Mouse (Mus musculus) MEL (cell line): ENCODE data around the gene Atp5e. TPM values are rescaled to one million over a fixed set of nuclear protein-coding genes. Genes with fewer than 3 reads are reported as not detected.
A peak's percentile ranks its signal among the peaks of the same experiment; 100 is the strongest.

Experiments used
- DNase-seq: peaks from one replicate; pipeline ENCODE4 v3.0.0; 2011; ENCODE audit warnings: low read depth, low spot score
- H3K27ac ChIP-seq: 2 replicates; pipeline ENCODE4 v1.5.1; 2012; ENCODE audit warnings: low read depth, mild to moderate bottlenecking, control low read depth, low read length, moderate library complexity; ENCODE audit not compliant: control insufficient read depth
- H3K27me3 ChIP-seq, 2 experiments: fragments of 150-350 bp in 1 of 2; sonication (generic) in 1 of 2; 2 replicates each; pipeline ENCODE4 v1.6.1; 2012; ENCODE audit warnings: low read length in 2 of 2, mild to moderate bottlenecking in 2 of 2, improper control_type of control experiment in 1 of 2, moderate library complexity in 1 of 2; ENCODE audit not compliant: insufficient read depth in 2 of 2, control insufficient read depth in 1 of 2
- H3K36me3 ChIP-seq, 2 experiments: 2 replicates each; pipeline ENCODE4 v1.6.1; 2012 to 2014; ENCODE audit warnings: low read length in 2 of 2, improper control_type of control experiment in 1 of 2, inconsistent platforms in 1 of 2, mild to moderate bottlenecking in 1 of 2; ENCODE audit not compliant: insufficient read depth in 2 of 2, control insufficient read depth in 1 of 2
- H3K4me1 ChIP-seq, 2 experiments: fragments of 150-350 bp in 1 of 2; sonication (generic) in 1 of 2; 2 replicates each; pipeline ENCODE4 v1.6.1; 2012; ENCODE audit warnings: low read length in 2 of 2, improper control_type of control experiment in 1 of 2, mild to moderate bottlenecking in 1 of 2; ENCODE audit not compliant: insufficient read depth in 2 of 2, control insufficient read depth in 1 of 2
- H3K4me3 ChIP-seq, 2 experiments: fragments of 150-350 bp in 1 of 2; sonication (generic) in 1 of 2; 2 replicates each; pipeline ENCODE4 v1.5.1; 2012; ENCODE audit warnings: low read depth in 2 of 2, low read length in 2 of 2, mild to moderate bottlenecking in 2 of 2, moderate library complexity in 2 of 2, control low read depth in 1 of 2, improper control_type of control experiment in 1 of 2; ENCODE audit not compliant: control insufficient read depth in 1 of 2, insufficient read depth in 1 of 2
- H3K79me2 ChIP-seq: 2 replicates; pipeline ENCODE4 v1.6.1; 2012; ENCODE audit warnings: mild to moderate bottlenecking, low read length, moderate library complexity; ENCODE audit not compliant: control insufficient read depth, poor library complexity, insufficient read depth
- H3K9ac ChIP-seq: 2 replicates; pipeline ENCODE4 v1.6.1; 2012; ENCODE audit warnings: low read depth, mild to moderate bottlenecking, control low read depth, low read length, moderate library complexity; ENCODE audit not compliant: control insufficient read depth, poor library complexity, severe bottlenecking
- H3K9me3 ChIP-seq: fragments of 150-350 bp; sonication (generic); replicated peaks from 2 replicates; pipeline ENCODE4 v1.6.1; 2012; ENCODE audit warnings: mild to moderate bottlenecking, low read length, improper control_type of control experiment, moderate library complexity; ENCODE audit not compliant: insufficient read depth
- BHLHE40 ChIP-seq: IDR thresholded peaks from 2 replicates; pipeline ENCODE4 v1.6.1; 2012; ENCODE audit warnings: low read depth, mild to moderate bottlenecking, inconsistent platforms, low read length, improper control_type of control experiment, borderline replicate concordance
- CHD1 ChIP-seq: IDR thresholded peaks from 2 replicates; pipeline ENCODE4 v1.6.1; 2012; ENCODE audit warnings: low read depth, mild to moderate bottlenecking, inconsistent platforms, low read length, improper control_type of control experiment
- CHD2 ChIP-seq: IDR thresholded peaks from 2 replicates; pipeline ENCODE4 v1.6.1; 2011; ENCODE audit warnings: low read length, improper control_type of control experiment
- ELF1 ChIP-seq: IDR thresholded peaks from 2 replicates; pipeline ENCODE4 v1.6.1; 2014; ENCODE audit warnings: low read depth, mild to moderate bottlenecking, inconsistent platforms, low read length, improper control_type of control experiment, moderate library complexity
- EP300 ChIP-seq, 2 experiments: IDR thresholded peaks; 2 replicates each; pipeline ENCODE4 v1.6.1; 2011; ENCODE audit warnings: improper control_type of control experiment in 2 of 2, low read length in 2 of 2, low read depth in 1 of 2, mild to moderate bottlenecking in 1 of 2
- GABPA ChIP-seq: IDR thresholded peaks from 2 replicates; pipeline ENCODE4 v1.6.1; 2012; ENCODE audit warnings: low read depth, mild to moderate bottlenecking, inconsistent platforms, low read length, improper control_type of control experiment, moderate library complexity
- GATA1 ChIP-seq: IDR thresholded peaks from 2 replicates; pipeline ENCODE4 v1.6.1; 2011; ENCODE audit warnings: low read depth, low read length, improper control_type of control experiment
- HCFC1 ChIP-seq: IDR thresholded peaks from 2 replicates; pipeline ENCODE4 v1.6.1; 2012; ENCODE audit warnings: low read depth, mild to moderate bottlenecking, inconsistent platforms, low read length, improper control_type of control experiment, moderate library complexity
- JUND ChIP-seq: IDR thresholded peaks from 2 replicates; pipeline ENCODE4 v1.6.1; 2011; ENCODE audit warnings: low read depth, mild to moderate bottlenecking, improper control_type of control experiment, low read length
- MAX ChIP-seq: IDR thresholded peaks from 2 replicates; pipeline ENCODE4 v1.6.1; 2011; ENCODE audit warnings: low read length, improper control_type of control experiment
- MEF2A ChIP-seq: IDR thresholded peaks from 2 replicates; pipeline ENCODE4 v1.6.1; 2014; ENCODE audit warnings: low read depth, mild to moderate bottlenecking, inconsistent platforms, low read length, improper control_type of control experiment; ENCODE audit not compliant: poor library complexity, insufficient replicate concordance, severe bottlenecking; ENCODE audit errors: extremely low read depth
- NELFE ChIP-seq: IDR thresholded peaks from 2 replicates; pipeline ENCODE4 v1.6.1; 2011; ENCODE audit warnings: low read depth, low read length, improper control_type of control experiment
- POLR2AphosphoS2 ChIP-seq: IDR thresholded peaks from 2 replicates; pipeline ENCODE4 v1.6.1; 2011; ENCODE audit warnings: low read length, improper control_type of control experiment
- SMC3 ChIP-seq: IDR thresholded peaks from 2 replicates; pipeline ENCODE4 v1.6.1; 2011; ENCODE audit warnings: low read depth, low read length, improper control_type of control experiment
- USF2 ChIP-seq, 2 experiments: IDR thresholded peaks; 2 replicates each; pipeline ENCODE4 v1.6.1; 2011 to 2012; ENCODE audit warnings: improper control_type of control experiment in 2 of 2, low read length in 2 of 2, borderline replicate concordance in 1 of 2, inconsistent platforms in 1 of 2, low read depth in 1 of 2, mild to moderate bottlenecking in 1 of 2; ENCODE audit not compliant: insufficient read depth in 1 of 2
- ZC3H11A ChIP-seq: IDR thresholded peaks from 2 replicates; pipeline ENCODE4 v1.6.1; 2012; ENCODE audit warnings: low read depth, mild to moderate bottlenecking, inconsistent platforms, low read length, improper control_type of control experiment
- ZKSCAN1 ChIP-seq: IDR thresholded peaks from 2 replicates; pipeline ENCODE4 v1.6.1; 2012; ENCODE audit warnings: low read depth, mild to moderate bottlenecking, inconsistent platforms, low read length, improper control_type of control experiment, moderate library complexity
- ZMIZ1 ChIP-seq: IDR thresholded peaks from 2 replicates; pipeline ENCODE4 v1.6.1; 2012; ENCODE audit warnings: low read depth, mild to moderate bottlenecking, inconsistent platforms, low read length, improper control_type of control experiment, moderate library complexity
- ZNF384 ChIP-seq: IDR thresholded peaks from 2 replicates; pipeline ENCODE4 v1.6.1; 2012; ENCODE audit warnings: low read depth, mild to moderate bottlenecking, inconsistent platforms, low read length, improper control_type of control experiment
- polyA plus RNA-seq, 2 experiments: library from polyadenylated mRNA; stranded (reverse) in 1 of 2; unstranded in 1 of 2; fragments of >175 nt in 1 of 2; fragments of >200 nt in 1 of 2; gene quantifications; 2 replicates each; pipeline versions ENCODE4 v1.2.1 to v1.2.4; 2012; ENCODE audit warnings: low replicate concordance in 2 of 2, low read depth in 1 of 2; ENCODE audit not compliant: insufficient read length in 2 of 2, insufficient read depth in 1 of 2, missing spikeins in 1 of 2
- total RNA-seq: library from RNA; depleted of rRNA; stranded (reverse); fragments of 300-350 nt; gene quantifications from 2 replicates; pipeline ENCODE4 v1.2.3, GENCODE M21; 2012

Atp5e gene
- total and polyA plus RNA-seq, 3 experiments = 225 to 561 TPM; not detected in 1

DNA sequence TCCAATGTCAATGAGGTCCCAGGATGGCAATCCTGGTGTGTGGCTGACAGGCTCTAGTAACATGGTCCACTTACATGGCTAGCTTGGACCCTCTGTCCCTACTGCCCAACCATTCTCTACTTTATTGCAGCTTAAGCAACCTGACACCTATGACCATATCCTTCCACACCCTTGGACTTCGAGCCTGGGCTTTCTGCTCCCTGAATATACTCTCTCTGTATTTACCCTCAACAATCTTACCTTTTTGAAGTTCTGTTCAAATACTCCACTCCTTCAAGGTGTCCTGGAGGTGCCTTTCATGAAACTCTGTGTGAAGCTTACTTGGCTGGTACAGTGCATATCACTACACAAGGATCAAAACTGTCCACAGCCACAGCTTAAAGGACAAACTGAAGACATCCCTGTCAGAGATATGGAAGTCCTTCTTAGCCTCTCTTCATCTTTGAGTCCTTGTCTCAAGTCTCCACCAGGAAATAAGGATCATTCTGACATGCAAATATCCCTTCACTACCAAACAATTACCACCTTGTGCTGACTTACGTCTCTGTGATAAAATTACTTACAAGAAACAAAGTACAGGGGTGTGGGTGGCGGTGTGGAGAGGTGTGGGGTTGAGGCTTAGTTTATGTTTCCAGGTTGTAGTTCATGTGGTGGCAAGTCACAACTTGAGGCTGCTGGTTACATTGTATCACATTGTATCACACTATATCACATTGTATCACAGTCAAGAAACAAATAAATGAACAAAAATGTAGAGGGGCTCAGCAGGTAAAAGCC, 13.8 kb upstream of the Atp5e start:
- no peak overlapping the region for H3K27ac ChIP-seq
- no peaks in the 10 kb centered on the region for H3K9me3 ChIP-seq
- no peak overlapping the region for H3K4me3 ChIP-seq
- DNase-seq = no peak
- H3K36me3 ChIP-seq = peaks cover 0 to 4% of the 10 kb centered on the region in 2 experiments; a peak in 2 of 4 replicates
- TF ChIP-seq JUND = no peak
- peaks cover 2 to 6% of the 10 kb centered on the region in 2 experiments; a peak in 3 of 4 replicates for H3K4me1 ChIP-seq
- no peaks in the 10 kb centered on the region for H3K79me2 ChIP-seq
- H3K27me3 ChIP-seq = no peaks in the 10 kb centered on the region
- H3K9ac ChIP-seq = no peak overlapping the region

- Histone ChIP-seq H3K9me3 (no peaks in the 10 kb centered on the region), H3K4me1 (peaks cover 12 to 34% of the 10 kb centered on the region in 2 experiments)
- TF ChIP-seq MEF2A (no peak), NELFE (no peak), ZKSCAN1 (no peak), ZNF384 (no peak), POLR2AphosphoS2 (no peak), ZC3H11A (no peak), CHD2 (no peak), ZMIZ1 (no peak), ELF1 (no peak), SMC3 (no peak), MAX (0 out of 2 replicates have a peak, but pooled peaks have one; percentile 11), EP300 (IDR thresholded peaks at IDR 0.05; ENCODE audit: low read depth in 1 of 2, low read length in 2 of 2) (0 out of 4 replicates have a peak, but pooled peaks of 1 of the 2 experiments have one; percentile 4), BHLHE40 (peak; percentile 50; the same call in 1 of the 2 replicates), CHD1 (no peak), GATA1 (no peak), USF2 (IDR thresholded peaks at IDR 0.05; ENCODE audit: borderline replicate concordance in 1 of 2, insufficient read depth in 1 of 2, low read depth in 1 of 2, low read length in 2 of 2) (no peak), GABPA (no peak), HCFC1 (no peak)
Measured at GRCm38 (mm10) chr2:174473550-174473927, 9.6 kb upstream of the Atp5e start.

More at GRCm38 (mm10) chr2:174473550-174473927, 9.6 kb upstream of the Atp5e start:
- Histone ChIP-seq H3K27me3 (no peaks in the 10 kb centered on the region), H3K79me2 (peaks cover 37% of the 10 kb centered on the region), H3K27ac (peak overlapping the region; percentile 85), H3K9ac (peak overlapping the region; percentile 62), H3K36me3 (peaks cover 0 to 36% of the 10 kb centered on the region in 2 experiments; a peak in 2 of 4 replicates), H3K4me3 (peak overlapping the region; percentile 41 to 52)
- no peak for DNase-seq
